Mouse (Mus musculus) spleen, embryonic (tissue): ENCODE data around the gene Zrsr1.

ENCODE experiments used
- CTCF ChIA-PET: fragments of 350-600 bp; sonication (Branson Sonifier 250); formaldehyde crosslinking; loops from one replicate; lab custom pipeline; 2022; lab: Charles Lee

Gene Zrsr1

GRCm38 (mm10) chr11:23007481-23008180, 35.8 kb downstream of the Zrsr1 start, which contains the start of gene Fam161a:
Gene Fam161a, plus strand, starts transcription at chr11:23007531.
- CTCF ChIA-PET = interaction anchor here (0.6 to 1.1 kb wide), 3 partner anchors 14 to 204 kb away, joined by 3 to 4 read pairs (median 3); partner anchors contain the start of gene Cct4

GRCm38 (mm10) chr11:23008181-23008823, 36.5 kb downstream of the Zrsr1 start:
- CTCF ChIA-PET = no interaction called here

- CTCF ChIA-PET = interaction anchor here (0.7 kb wide), 1 partner anchor 247 kb away, joined by 4 read pairs; no protein-coding TSS in a partner anchor
Measured at GRCm38 (mm10) chr11:23008824-23009200, 37.0 kb downstream of the Zrsr1 start.

GRCm38 (mm10) chr11:23013096-23013495, 41.3 kb downstream of the Zrsr1 start:
- CTCF ChIA-PET = interaction anchor here (0.6 kb wide), 1 partner anchor 100 kb away, joined by 3 read pairs; no protein-coding TSS in a partner anchor

GRCm38 (mm10) chr11:23013580-23014294, 41.9 kb downstream of the Zrsr1 start:
- CTCF ChIA-PET = interaction anchor here (0.6 kb wide), 1 partner anchor 100 kb away, joined by 3 read pairs; no protein-coding TSS in a partner anchor

- CTCF ChIA-PET = no interaction called here
Measured at GRCm38 (mm10) chr11:23014996-23015395, 43.2 kb downstream of the Zrsr1 start.

- CTCF ChIA-PET = interaction anchor here (0.6 kb wide), 1 partner anchor 329 kb away, joined by 3 read pairs; no protein-coding TSS in a partner anchor
Measured at GRCm38 (mm10) chr11:23017943-23018342, 46.1 kb downstream of the Zrsr1 start.

GRCm38 (mm10) chr11:23020116-23020770, 48.4 kb downstream of the Zrsr1 start:
- CTCF ChIA-PET = no interaction called here

- CTCF ChIA-PET = no interaction called here
Measured at GRCm38 (mm10) chr11:23020841-23021240, 49.0 kb downstream of the Zrsr1 start.

- CTCF ChIA-PET = no interaction called here
Measured at GRCm38 (mm10) chr11:23023155-23023554, 51.4 kb downstream of the Zrsr1 start.

GRCm38 (mm10) chr11:23024169-23024568, 52.4 kb downstream of the Zrsr1 start:
- CTCF ChIA-PET = no interaction called here
